Mouse (Mus musculus) granulocyte monocyte progenitor cell, adult 5-6 weeks (primary cell): ENCODE measurements around the gene Slc25a47. TPM values are rescaled to one million over a fixed set of nuclear protein-coding genes. Genes with fewer than 3 reads are reported as not detected.
A peak's percentile ranks its signal among the peaks of the same experiment; 100 is the strongest.

Experiments
- ATAC-seq: replicated peaks from 2 replicates; pipeline ENCODE4 v1.8.0; 2016; ENCODE audit warnings: mild to moderate bottlenecking, moderate TSS enrichment, inconsistent platforms; ENCODE audit not compliant: poor library complexity, severe bottlenecking
- total RNA-seq, 2 experiments: library from RNA; stranded (forward) in 1 of 2; stranded (reverse) in 1 of 2; fragments of 200-712, 200-1000 nt in 1 of 2; fragments of >200 nt in 1 of 2; fragmentation: Nextera tagmentation in 1 of 2; gene quantifications; 2 replicates each; pipeline ENCODE4 v1.2.3; 2014 to 2017

The Slc25a47 gene
- 8.6 and 10.8 TPM in 2 replicates for total RNA-seq (2014; fragmentation: Nextera tagmentation)
- 2.4 and 5.2 TPM in 2 replicates for total RNA-seq (2017)

- ATAC-seq = peak; percentile 76
These were observed at the start of gene Slc25a47, which contains the start of gene Slc25a29 for GRCm38 (mm10) chr12:108835840-108836409. TSS of gene Slc25a47 (plus strand) at chr12:108836046. TSS of gene Slc25a29 (minus strand) at chr12:108835883.

GRCm38 (mm10) chr12:108787329-108787728, 48.5 kb upstream of the Slc25a47 start:
- ATAC-seq = no peak

GRCm38 (mm10) chr12:108792152-108792545, 43.7 kb upstream of the Slc25a47 start:
- ATAC-seq = peak; percentile 39

- peak; percentile 78 for ATAC-seq
These were observed 43.0 kb upstream of the Slc25a47 start, which contains the start of gene Yy1 for GRCm38 (mm10) chr12:108792546-108793452. TSS of gene Yy1 (plus strand) at chr12:108792973.

- no peak for ATAC-seq
These were observed 42.3 kb upstream of the Slc25a47 start for GRCm38 (mm10) chr12:108793453-108793941.

GRCm38 (mm10) chr12:108794078-108794711, 41.7 kb upstream of the Slc25a47 start:
- ATAC-seq = peak; percentile 30

GRCm38 (mm10) chr12:108794979-108795537, 40.8 kb upstream of the Slc25a47 start:
- ATAC-seq = 0 out of 2 replicates have a peak, but pooled peaks have one; percentile 14

GRCm38 (mm10) chr12:108801613-108802012, 34.2 kb upstream of the Slc25a47 start:
- 0 out of 2 replicates have a peak, but pooled peaks have one; percentile 5 for ATAC-seq

GRCm38 (mm10) chr12:108804388-108804787, 31.5 kb upstream of the Slc25a47 start:
- ATAC-seq = no peak

GRCm38 (mm10) chr12:108808465-108808864, 27.4 kb upstream of the Slc25a47 start:
- no peak for ATAC-seq

- ATAC-seq = no peak
These were observed 26.1 kb upstream of the Slc25a47 start for GRCm38 (mm10) chr12:108809771-108810170.

- no peak for ATAC-seq
These were observed 25.5 kb upstream of the Slc25a47 start for GRCm38 (mm10) chr12:108810309-108810708.

- ATAC-seq = peak; percentile 71
These were observed 24.7 kb upstream of the Slc25a47 start for GRCm38 (mm10) chr12:108811133-108811532.

GRCm38 (mm10) chr12:108812463-108812862, 23.4 kb upstream of the Slc25a47 start:
- no peak for ATAC-seq

- no peak for ATAC-seq
These were observed 21.4 kb upstream of the Slc25a47 start for GRCm38 (mm10) chr12:108814470-108814869.

GRCm38 (mm10) chr12:108816569-108816968, 19.3 kb upstream of the Slc25a47 start:
- ATAC-seq = no peak

GRCm38 (mm10) chr12:108820461-108820860, 15.4 kb upstream of the Slc25a47 start:
- ATAC-seq = 0 out of 2 replicates have a peak, but pooled peaks have one; percentile 11

GRCm38 (mm10) chr12:108823036-108823435, 12.8 kb upstream of the Slc25a47 start:
- ATAC-seq = no peak

GRCm38 (mm10) chr12:108824225-108824874, 11.5 kb upstream of the Slc25a47 start:
- no peak for ATAC-seq
